Mouse (Mus musculus): ENCODE results near the gene Fgr.

DNA sequence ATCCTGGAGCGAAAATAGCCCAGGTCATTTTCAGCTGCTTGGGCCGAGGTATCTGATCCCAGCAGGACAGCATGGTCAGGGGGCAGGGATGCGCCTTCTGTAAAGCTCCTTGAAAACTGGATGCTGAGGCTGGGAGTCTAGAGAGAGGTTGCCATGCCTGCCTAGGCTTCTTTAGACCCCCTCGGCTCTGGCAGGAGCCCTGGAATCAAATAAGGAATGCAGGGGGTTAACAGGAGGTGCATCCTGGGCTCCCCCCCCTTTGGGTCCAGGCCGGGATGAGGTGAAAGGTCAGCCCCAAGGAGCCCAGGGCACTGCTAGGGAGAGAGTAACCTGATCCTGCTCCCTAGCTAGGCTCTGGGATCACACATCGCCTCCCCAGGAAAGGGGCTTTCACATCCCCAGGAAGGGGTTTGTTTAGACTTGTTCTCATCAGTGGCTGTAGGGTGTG is 70.8 kb downstream of the Fgr start:
- TF ChIP-seq POLR2A (IDR thresholded peaks at IDR 0.05; ENCODE audit: insufficient read depth, low read depth, low read length) (no peak), CTCF (IDR thresholded peaks at IDR 0.05; ENCODE audit: insufficient read depth, low read depth, low read length) (no peak)

All from olfactory bulb, adult 2 months (tissue).